Mouse (Mus musculus): Measurements from ENCODE around the gene Ovgp1. TPM values are rescaled to one million over a fixed set of nuclear protein-coding genes. Genes with fewer than 3 reads are reported as not detected.
"Not testable (repeated sequence)": the region's sequence is repeated elsewhere in the genome, so short reads cannot be mapped to it uniquely, and the experiment has no call there.

Gene Ovgp1
- polyA plus RNA-seq, 1 experiment, result 13.3 TPM

DNA sequence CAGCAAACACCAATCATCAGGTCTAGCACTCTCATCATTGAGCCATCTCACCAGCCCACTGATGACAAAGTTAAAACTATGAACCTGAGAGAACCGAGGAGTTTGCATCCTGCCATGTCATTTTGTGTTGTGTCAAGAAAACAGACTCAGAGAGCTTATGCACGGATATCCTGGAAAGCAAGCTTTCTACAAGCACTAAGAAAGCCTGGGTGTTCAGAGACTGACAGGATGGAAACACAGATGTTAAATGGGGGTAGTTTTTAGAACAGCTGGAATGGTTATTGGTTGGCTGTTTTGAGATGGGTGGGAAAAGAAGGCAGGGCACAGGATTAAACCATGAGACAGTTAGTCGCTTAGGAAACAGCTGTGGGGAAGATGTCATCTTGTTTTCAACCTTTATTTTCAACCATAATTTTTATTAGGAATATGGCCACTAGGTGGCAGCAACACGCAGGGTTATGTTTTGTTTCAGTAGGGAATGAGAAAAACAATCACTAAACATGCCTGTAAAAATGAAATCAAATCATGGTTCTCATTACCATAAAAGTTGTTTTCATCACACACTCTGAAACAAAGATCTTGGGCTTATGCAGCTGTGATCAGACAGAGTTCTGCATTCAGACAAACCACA, 18.3 kb downstream of the Ovgp1 start:
- no peak overlapping the region for H3K27ac ChIP-seq (ENCODE audit: control insufficient read depth, insufficient read depth, low read depth, low read length)
- no peak for TF ChIP-seq POLR2A (IDR thresholded peaks at IDR 0.05; ENCODE audit: control insufficient read depth, low read depth, low read length)
- TF ChIP-seq CTCF (IDR thresholded peaks at IDR 0.05; ENCODE audit: control insufficient read depth, insufficient read depth, insufficient replicate concordance, low read depth, low read length), result no peak
- no peaks in the 10 kb centered on the region for H3K27me3 ChIP-seq (ENCODE audit: control insufficient read depth, insufficient read depth, low read length)
- no peak overlapping the region for H3K4me3 ChIP-seq (ENCODE audit: control insufficient read depth, low read depth, low read length)
- H3K4me1 ChIP-seq (ENCODE audit: control insufficient read depth, insufficient read depth, low read length), result no peaks in the 10 kb centered on the region
- no peaks in the 10 kb centered on the region for H3K36me3 ChIP-seq (ENCODE audit: control insufficient read depth, insufficient read depth, low read length)

GRCm38 (mm10) chr3:105994730-105995129, 21.2 kb downstream of the Ovgp1 start:
- no peaks in the 10 kb centered on the region for H3K36me3 ChIP-seq (ENCODE audit: control insufficient read depth, insufficient read depth, low read length)
- H3K27me3 ChIP-seq (ENCODE audit: control insufficient read depth, insufficient read depth, low read length), result no peaks in the 10 kb centered on the region
- H3K4me3 ChIP-seq (ENCODE audit: control insufficient read depth, low read depth, low read length), result no peak overlapping the region
- no peak overlapping the region for H3K27ac ChIP-seq (ENCODE audit: control insufficient read depth, insufficient read depth, low read depth, low read length)
- H3K4me1 ChIP-seq (ENCODE audit: control insufficient read depth, insufficient read depth, low read length), result no peaks in the 10 kb centered on the region
- no peak for TF ChIP-seq POLR2A (IDR thresholded peaks at IDR 0.05; ENCODE audit: control insufficient read depth, low read depth, low read length)

DNA sequence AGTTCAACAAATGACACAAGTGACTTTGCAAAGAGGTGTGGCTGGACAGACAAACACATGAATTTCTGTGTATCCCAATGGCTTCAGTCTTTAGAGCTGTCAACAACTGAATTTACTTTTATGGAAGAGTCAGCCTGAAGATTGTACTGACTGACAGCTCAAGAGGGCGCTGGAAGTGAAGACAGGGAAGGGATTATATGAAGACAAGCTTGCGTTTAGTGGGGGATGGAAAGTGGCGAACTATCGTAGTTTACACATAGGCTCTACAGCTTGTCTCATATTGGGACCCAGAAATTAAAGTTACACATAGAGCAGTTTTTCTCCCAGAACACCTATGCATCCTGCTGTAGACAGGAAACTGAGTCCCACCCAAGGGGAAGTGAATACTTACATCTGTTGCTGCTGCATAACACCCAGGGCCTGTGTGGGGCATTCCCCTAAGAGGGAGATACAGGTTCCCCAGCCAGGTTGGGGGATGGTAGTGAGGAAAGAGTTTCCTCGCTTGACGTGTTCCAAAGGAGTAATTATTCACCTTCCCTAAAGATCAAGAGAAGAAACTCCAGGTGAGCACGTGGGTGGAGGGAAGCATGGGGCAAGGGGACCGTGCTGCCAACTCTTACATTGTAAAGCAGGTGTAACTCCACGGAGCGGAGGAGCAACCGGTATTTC, 27.3 kb downstream of the Ovgp1 start:
- peak overlapping the region; percentile 90 for H3K4me3 ChIP-seq (ENCODE audit: control insufficient read depth, low read depth, low read length)
- no peaks in the 10 kb centered on the region for H3K36me3 ChIP-seq (ENCODE audit: control insufficient read depth, insufficient read depth, low read length)
- H3K27ac ChIP-seq (ENCODE audit: control insufficient read depth, insufficient read depth, low read depth, low read length), result 0 out of 2 replicates have a peak overlapping the region, but pooled peaks have one; percentile 23
- TF ChIP-seq POLR2A (IDR thresholded peaks at IDR 0.05; ENCODE audit: control insufficient read depth, low read depth, low read length) (no peak), CTCF (IDR thresholded peaks at IDR 0.05; ENCODE audit: control insufficient read depth, insufficient read depth, insufficient replicate concordance, low read depth, low read length) (no peak)
- H3K27me3 ChIP-seq (ENCODE audit: control insufficient read depth, insufficient read depth, low read length), result no peaks in the 10 kb centered on the region
- peaks cover 4% of the 10 kb centered on the region; the same call in 1 of the 2 replicates for H3K4me1 ChIP-seq (ENCODE audit: control insufficient read depth, insufficient read depth, low read length)

- Histone ChIP-seq H3K4me1 (ENCODE audit: control insufficient read depth, insufficient read depth, low read length) (peaks cover 4% of the 10 kb centered on the region; the same call in 1 of the 2 replicates), H3K36me3 (ENCODE audit: control insufficient read depth, insufficient read depth, low read length) (no peaks in the 10 kb centered on the region), H3K27ac (ENCODE audit: control insufficient read depth, insufficient read depth, low read depth, low read length) (0 out of 2 replicates have a peak overlapping the region, but pooled peaks have one; percentile 23), H3K4me3 (ENCODE audit: control insufficient read depth, low read depth, low read length) (peak overlapping the region; percentile 90), H3K27me3 (ENCODE audit: control insufficient read depth, insufficient read depth, low read length) (no peaks in the 10 kb centered on the region)
- TF ChIP-seq POLR2A (IDR thresholded peaks at IDR 0.05; ENCODE audit: control insufficient read depth, low read depth, low read length) (peak; percentile 73; the same call in 1 of the 2 replicates), CTCF (IDR thresholded peaks at IDR 0.05; ENCODE audit: control insufficient read depth, insufficient read depth, insufficient replicate concordance, low read depth, low read length) (no peak)
Observed at GRCm38 (mm10) chr3:106001416-106002370, 28.2 kb downstream of the Ovgp1 start.

- H3K4me1 ChIP-seq (ENCODE audit: control insufficient read depth, insufficient read depth, low read length); H3K36me3 ChIP-seq (ENCODE audit: control insufficient read depth, insufficient read depth, low read length); H3K27ac ChIP-seq (ENCODE audit: control insufficient read depth, insufficient read depth, low read depth, low read length); H3K27me3 ChIP-seq (ENCODE audit: control insufficient read depth, insufficient read depth, low read length): not testable (repeated sequence)
- H3K4me3 ChIP-seq (ENCODE audit: control insufficient read depth, low read depth, low read length), result peak overlapping the region; percentile 12
Observed at GRCm38 (mm10) chr3:106003360-106003759, 29.8 kb downstream of the Ovgp1 start.

DNA sequence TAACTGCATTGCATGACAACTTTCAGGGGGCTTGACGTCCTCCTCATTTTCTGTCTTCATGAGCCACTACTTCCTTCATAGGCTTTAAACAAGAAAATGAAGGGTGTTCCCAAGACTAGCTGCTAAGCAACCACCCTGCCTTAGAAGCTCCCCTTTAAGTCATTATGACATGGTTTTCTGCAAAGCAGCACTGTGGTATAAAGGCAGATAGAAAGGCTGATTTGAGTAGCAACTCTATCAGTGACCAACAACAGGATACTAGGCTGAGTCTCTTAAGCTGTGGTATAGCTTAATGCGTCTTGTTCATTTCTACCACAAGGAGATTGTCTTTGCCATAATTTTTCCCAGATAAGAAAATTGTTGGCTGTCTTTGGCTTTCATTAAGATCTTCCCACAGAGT, 41.0 kb downstream of the Ovgp1 start, which contains the start of gene Pifo:
Gene Pifo (minus strand): TSS at position 101 of the 400 bp plus-strand sequence.
- H3K27me3 ChIP-seq (ENCODE audit: control insufficient read depth, insufficient read depth, low read length), result no peaks in the 10 kb centered on the region
- no peaks in the 10 kb centered on the region for H3K4me1 ChIP-seq (ENCODE audit: control insufficient read depth, insufficient read depth, low read length)
- TF ChIP-seq CTCF (IDR thresholded peaks at IDR 0.05; ENCODE audit: control insufficient read depth, insufficient read depth, insufficient replicate concordance, low read depth, low read length), result no peak
- TF ChIP-seq POLR2A (IDR thresholded peaks at IDR 0.05; ENCODE audit: control insufficient read depth, low read depth, low read length), result no peak
- peak within 1 kb of the TSS; percentile 80 for H3K4me3 ChIP-seq (ENCODE audit: control insufficient read depth, low read depth, low read length)
- H3K36me3 ChIP-seq (ENCODE audit: control insufficient read depth, insufficient read depth, low read length), result no peaks in the 10 kb centered on the region
- 0 out of 2 replicates have a peak within 1 kb of the TSS, but pooled peaks have one; percentile 1 for H3K27ac ChIP-seq (ENCODE audit: control insufficient read depth, insufficient read depth, low read depth, low read length)

GRCm38 (mm10) chr3:106021840-106022239, 48.3 kb downstream of the Ovgp1 start:
- Histone ChIP-seq H3K27me3 (ENCODE audit: control insufficient read depth, insufficient read depth, low read length) (no peaks in the 10 kb centered on the region), H3K4me3 (ENCODE audit: control insufficient read depth, low read depth, low read length) (no peak overlapping the region), H3K4me1 (ENCODE audit: control insufficient read depth, insufficient read depth, low read length) (no peaks in the 10 kb centered on the region), H3K27ac (ENCODE audit: control insufficient read depth, insufficient read depth, low read depth, low read length) (no peak overlapping the region), H3K36me3 (ENCODE audit: control insufficient read depth, insufficient read depth, low read length) (no peaks in the 10 kb centered on the region)
- no peak for TF ChIP-seq CTCF (IDR thresholded peaks at IDR 0.05; ENCODE audit: control insufficient read depth, insufficient read depth, insufficient replicate concordance, low read depth, low read length)

Measured in testis, adult 2 months (tissue).